Comparison of ENCODE assay signal across 30 mouse cellular contexts in genomic region chr12:30083971-30084370, GRCm38 (mm10). TPM values are rescaled to one million over a fixed set of nuclear protein-coding genes. Genes with fewer than 3 reads are reported as not detected.
DNase-seq lines count a peak whose midpoint lies in the region; ATAC-seq and TF ChIP-seq lines count a peak whose summit lies in the region.
"Had no signal": no experiment of that assay in that cellular context is flagged by ENCODE, and none has a peak within 500 bp of the region (broad histone marks: within the 10 kb centered on the region; RNA-seq: fewer than 3 reads in every experiment).

No protein-coding gene starts in this region.

- TF ChIP-seq EP300 in heart, postnatal 0 days (IDR thresholded peaks at IDR 0.05; ENCODE audit: low read depth), result no peak

- DNase-seq in heart, adult 18-20 months, result peak; percentile 19 to 29
- DNase-seq in heart, postnatal 25 days (ENCODE audit: low spot score), result no peak
- no peak for DNase-seq in heart, postnatal 0 days (ENCODE audit: low spot score)
- DNase-seq in heart, embryonic 10.5 days (ENCODE audit: low spot score), result no peak
- peak; percentile 21 to 31 for DNase-seq in kidney, postnatal 4 days
- peak; percentile 29 for DNase-seq in heart, postnatal 4 days
- no peak for DNase-seq in gastrocnemius, postnatal 4 days (ENCODE audit: low spot score in 2 of 2)
- DNase-seq: adrenal gland, postnatal 10 days; adrenal gland, postnatal 36 days; B cell, adult 2 months; cerebellum, adult 18-20 months; cerebellum, adult 9-10 months; cerebellum, postnatal 14 days; forebrain, postnatal 0 days; gastrocnemius, adult 2 months; gastrocnemius, postnatal 14 days; kidney, adult 8-10 months had no signal

- no peak overlapping the region for H3K4me2 ChIP-seq in heart, postnatal 0 days (ENCODE audit: low read depth, low read length)
- H3K4me2 ChIP-seq in kidney, embryonic 14.5 days (replicated peaks; ENCODE audit: low read depth, low read length), result no peak overlapping the region
- H3K4me2 ChIP-seq: hindbrain, embryonic 12.5 days; hindbrain, embryonic 15.5 days had no signal

- TF ChIP-seq CTCF in heart, postnatal 0 days (IDR thresholded peaks at IDR 0.05; ENCODE audit: low read depth), result no peak

- no peaks in the 10 kb centered on the region for H3K4me1 ChIP-seq in heart, postnatal 0 days (ENCODE audit: control insufficient read depth, insufficient read depth)
- H3K4me1 ChIP-seq in heart, embryonic 10.5 days, result no peaks in the 10 kb centered on the region; the same call in 1 of the 2 replicates
- H3K4me1 ChIP-seq in kidney, embryonic 14.5 days (ENCODE audit: control insufficient read depth, insufficient read depth, low read length), result no peaks in the 10 kb centered on the region
- H3K4me1 ChIP-seq: forebrain, embryonic 10.5 days; hindbrain, embryonic 12.5 days; hindbrain, embryonic 15.5 days had no signal

- H3K27ac ChIP-seq in heart, postnatal 0 days (ENCODE audit: low read depth), result no peak overlapping the region
- H3K27ac ChIP-seq in heart, embryonic 10.5 days, result no peak overlapping the region
- no peak overlapping the region for H3K27ac ChIP-seq in kidney, embryonic 14.5 days (ENCODE audit: low read depth, low read length)
- H3K27ac ChIP-seq: forebrain, embryonic 10.5 days; gastrocnemius, adult 2 months; hindbrain, embryonic 12.5 days; hindbrain, embryonic 15.5 days had no signal

- H3K4me3 ChIP-seq in heart, postnatal 0 days (ENCODE audit: low read depth, low read length), result no peak overlapping the region
- no peak overlapping the region for H3K4me3 ChIP-seq in heart, embryonic 10.5 days
- H3K4me3 ChIP-seq in kidney, embryonic 14.5 days (ENCODE audit: low read length), result no peak overlapping the region
- H3K4me3 ChIP-seq: forebrain, embryonic 10.5 days; gastrocnemius, adult 2 months; hindbrain, embryonic 12.5 days; hindbrain, embryonic 15.5 days had no signal

- no peaks in the 10 kb centered on the region for H3K36me3 ChIP-seq in heart, postnatal 0 days (replicated peaks; ENCODE audit: control insufficient read depth, insufficient read depth, low read length)
- no peaks in the 10 kb centered on the region for H3K36me3 ChIP-seq in heart, embryonic 10.5 days
- no peaks in the 10 kb centered on the region for H3K36me3 ChIP-seq in kidney, embryonic 14.5 days (ENCODE audit: control insufficient read depth, insufficient read depth, low read length)
- H3K36me3 ChIP-seq: forebrain, embryonic 10.5 days; G1E; hindbrain, embryonic 12.5 days; hindbrain, embryonic 15.5 days had no signal

- ATAC-seq in heart, postnatal 0 days (ENCODE audit: insufficient read depth, low read depth), result peak; percentile 30; the same call in 1 of the 2 replicates
- ATAC-seq in kidney, embryonic 14.5 days (ENCODE audit: low FRiP score, low TSS enrichment), result no peak
- ATAC-seq: forebrain, embryonic 14.5 days; forebrain, postnatal 0 days; intestine, postnatal 0 days; Patski had no signal

- no peaks in the 10 kb centered on the region for H3K27me3 ChIP-seq in heart, postnatal 0 days (ENCODE audit: control insufficient read depth, insufficient read depth, low read length)
- no peaks in the 10 kb centered on the region for H3K27me3 ChIP-seq in heart, embryonic 10.5 days (ENCODE audit: insufficient read depth, poor library complexity, severe bottlenecking)
- no peaks in the 10 kb centered on the region for H3K27me3 ChIP-seq in kidney, embryonic 14.5 days (ENCODE audit: control insufficient read depth, insufficient read depth, low read length)
- H3K27me3 ChIP-seq: CH12.LX; hindbrain, embryonic 12.5 days; hindbrain, embryonic 15.5 days had no signal

- 63% methylated on average over 3 of the region's 3 CpGs for WGBS in heart, postnatal 0 days
- WGBS in heart, embryonic 10.5 days, result 67% methylated on average over 3 of the region's 3 CpGs
- 71% methylated on average over 3 of the region's 3 CpGs for WGBS in kidney, embryonic 14.5 days

- 0 out of 2 replicates have a peak, but pooled peaks cover 6% of the 10 kb centered on the region for H3K9me3 ChIP-seq in heart, postnatal 0 days (replicated peaks; ENCODE audit: control insufficient read depth, low read length)
- 0 out of 2 replicates have a peak, but pooled peaks cover 3% of the 10 kb centered on the region for H3K9me3 ChIP-seq in heart, embryonic 10.5 days
- H3K9me3 ChIP-seq in kidney, embryonic 14.5 days (ENCODE audit: control insufficient read depth, low read length), result no peaks in the 10 kb centered on the region
- H3K9me3 ChIP-seq: hindbrain, embryonic 12.5 days had no signal

- intact Hi-C loops in heart, postnatal 25 days (cut with DNase I), result no loop called here

- H3K9ac ChIP-seq in heart, postnatal 0 days (replicated peaks; ENCODE audit: low read depth, low read length), result no peak overlapping the region
- H3K9ac ChIP-seq in kidney, embryonic 14.5 days (ENCODE audit: low read depth, low read length), result no peak overlapping the region
- H3K9ac ChIP-seq: forebrain, postnatal 0 days; hindbrain, embryonic 12.5 days; hindbrain, embryonic 15.5 days had no signal

RNA-seq across cellular contexts. Expression of gene Tpo, which starts 48.5 kb away (rescaled TPM):
- not detected for total RNA-seq in heart, adult 18-20 months (2021)
- not detected for total RNA-seq in heart, postnatal 25 days (2021)
- not detected in 2 replicates for total RNA-seq in heart, postnatal 0 days (2014; rRNA removed; ENCODE audit: low replicate concordance)
- polyA plus RNA-seq in heart, postnatal 0 days (2015; fragmentation: Nextera tagmentation; extraction: Ambion mirVana), result 0.03 TPM in 1 of 2 replicates, not detected in the other
- not detected in 2 replicates for polyA plus RNA-seq in heart, embryonic 10.5 days (2016; fragmentation: Nextera tagmentation; extraction: Ambion mirVana)
- polyA plus RNA-seq in kidney, embryonic 14.5 days (2014; fragmentation: Nextera tagmentation; extraction: Ambion mirVana), result not detected in 2 replicates
- total RNA-seq in heart, postnatal 4 days (2021), result not detected
- not detected for total RNA-seq in gastrocnemius, postnatal 4 days (2021)
- total RNA-seq: adrenal gland, adult 18-20 months; adrenal gland, postnatal 10 days; adrenal gland, postnatal 36 days; CH12.LX; forebrain, postnatal 0 days; gastrocnemius, adult 2 months; gastrocnemius, postnatal 14 days; hematopoietic stem cell, adult 5-6 weeks had no signal
- polyA plus RNA-seq: embryonic facial prominence, embryonic 11.5 days; forebrain, embryonic 10.5 days; G1E; heart, embryonic 14.5 days; hindbrain, embryonic 12.5 days; intestine, postnatal 0 days; Patski had no signal

Comparison
In these comparisons a context has a peak if more than half of its experiments do, and no peak if none do; other contexts are left out.
1. DNase-seq: peak in heart, adult 18-20 months (2 of 2), kidney, postnatal 4 days (2 of 2) and heart, postnatal 4 days (single experiment); none in heart, postnatal 25 days (single experiment), heart, postnatal 0 days (single experiment), heart, embryonic 10.5 days (single experiment) and gastrocnemius, postnatal 4 days (0 of 2).